Mouse (Mus musculus): Measurements from ENCODE around the gene Nabp1.
"Not testable (repeated sequence)": the region's sequence is repeated elsewhere in the genome, so short reads cannot be mapped to it uniquely, and the experiment has no call there.

Gene Nabp1

GRCm38 (mm10) chr1:51480386-51480785 lies 2.2 kb upstream of the Nabp1 start:
- no peak for DNase-seq

- peak; percentile 12 for DNase-seq
These were observed 1.5 kb upstream of the Nabp1 start for GRCm38 (mm10) chr1:51479691-51480090.

DNA sequence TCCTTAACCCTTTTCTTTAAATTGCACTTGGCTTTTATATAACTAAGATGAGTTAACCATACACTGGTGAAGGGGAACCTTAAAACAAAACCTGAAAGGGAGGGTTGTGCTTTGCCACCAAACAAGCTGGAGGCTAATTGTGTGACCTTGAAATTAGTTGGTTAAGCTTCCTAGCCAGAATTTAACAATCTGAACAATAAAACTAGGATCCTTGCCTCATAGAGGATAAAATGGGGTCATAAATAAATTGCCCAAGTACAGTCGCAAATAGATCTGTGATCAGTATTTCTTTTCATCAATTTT lies 753 bp upstream of the Nabp1 start:
- peak; percentile 40 for DNase-seq

DNA sequence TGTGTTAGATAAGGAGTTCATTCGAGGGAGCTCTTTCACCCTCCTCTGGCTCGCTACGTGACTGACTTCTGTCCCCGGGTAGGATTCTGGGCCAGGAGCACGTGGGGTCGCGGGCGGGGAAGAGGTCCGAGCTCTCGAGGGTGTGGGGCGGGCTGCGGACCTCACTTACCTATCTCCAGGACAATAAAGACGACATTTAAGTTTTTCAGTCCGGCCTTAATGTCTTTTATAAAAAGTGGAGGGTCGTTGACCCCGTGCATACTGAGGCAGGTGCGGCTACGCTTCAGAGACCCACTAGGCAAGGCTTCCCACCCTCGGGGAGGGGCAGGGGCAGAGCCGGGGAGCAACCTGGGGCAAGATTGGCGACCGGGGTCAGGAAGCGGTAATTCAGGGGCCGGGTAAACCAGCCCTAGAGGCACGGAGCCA lies 556 bp downstream of the Nabp1 start:
- DNase-seq: no peak

DNA sequence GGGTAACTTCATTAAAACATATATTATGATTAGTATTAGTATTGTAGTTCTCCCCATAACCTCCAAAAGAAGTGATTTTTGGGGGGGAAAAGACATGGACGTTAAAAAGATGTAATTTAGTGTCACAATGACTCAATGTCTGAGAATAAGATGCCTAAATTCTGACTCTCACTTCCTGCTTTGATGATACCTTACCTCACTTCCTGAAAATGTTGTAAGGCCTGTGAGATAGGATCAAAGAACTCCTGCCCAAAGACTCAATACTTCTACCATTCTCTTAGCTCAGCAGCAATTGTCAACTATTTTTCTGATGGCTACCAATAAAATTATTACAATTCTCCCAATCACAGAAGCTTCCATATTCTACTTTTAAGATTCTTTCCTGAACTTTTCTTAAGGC lies 1.8 kb downstream of the Nabp1 start:
- DNase-seq: no peak

GRCm38 (mm10) chr1:51468077-51468476 lies 10.1 kb downstream of the Nabp1 start:
- DNase-seq: no peak

GRCm38 (mm10) chr1:51467181-51467580 lies 11.0 kb downstream of the Nabp1 start:
- DNase-seq: no peak

DNA sequence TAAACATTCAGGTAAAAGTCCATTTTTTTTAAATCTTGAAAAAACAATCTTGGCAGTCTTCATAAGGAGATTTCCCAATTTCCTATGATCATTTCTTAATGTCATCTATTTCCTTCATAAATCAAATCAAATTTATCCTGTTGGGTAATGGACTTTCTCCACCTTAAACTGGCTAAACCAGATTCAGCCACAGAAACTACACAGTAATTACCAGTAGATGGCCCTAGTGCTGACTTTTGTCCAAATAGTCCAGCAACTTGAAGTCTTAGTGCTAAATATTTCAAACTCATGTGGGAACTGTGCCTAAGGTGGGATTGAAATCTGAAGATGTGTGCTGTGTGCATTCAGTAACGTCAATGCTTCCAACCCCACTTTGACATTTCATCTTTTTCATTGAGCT lies 11.8 kb downstream of the Nabp1 start:
- peak; percentile 54 for DNase-seq

- no peak for DNase-seq
These were observed 12.9 kb downstream of the Nabp1 start for GRCm38 (mm10) chr1:51465285-51465684.

DNA sequence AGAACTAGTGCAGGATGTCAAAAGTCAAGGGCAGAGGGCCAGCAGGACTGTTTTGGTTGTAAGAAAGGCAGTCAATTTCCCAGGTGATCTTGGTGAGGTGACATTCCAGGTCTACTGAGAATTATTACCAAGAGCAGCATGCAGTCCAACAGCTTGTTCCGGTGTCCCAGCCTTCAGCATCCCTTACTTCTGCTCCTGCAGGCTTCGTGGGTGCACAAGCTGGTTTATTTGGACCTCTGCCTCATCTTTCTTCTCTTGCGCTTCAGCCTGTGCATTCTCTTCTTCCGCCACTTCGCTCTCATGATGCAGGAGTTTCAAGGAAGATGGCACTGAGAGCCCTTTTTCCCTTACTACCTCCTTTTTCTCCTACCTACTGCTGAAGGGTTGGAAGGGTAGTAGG lies 15.2 kb downstream of the Nabp1 start:
- DNase-seq: peak; percentile 24

DNA sequence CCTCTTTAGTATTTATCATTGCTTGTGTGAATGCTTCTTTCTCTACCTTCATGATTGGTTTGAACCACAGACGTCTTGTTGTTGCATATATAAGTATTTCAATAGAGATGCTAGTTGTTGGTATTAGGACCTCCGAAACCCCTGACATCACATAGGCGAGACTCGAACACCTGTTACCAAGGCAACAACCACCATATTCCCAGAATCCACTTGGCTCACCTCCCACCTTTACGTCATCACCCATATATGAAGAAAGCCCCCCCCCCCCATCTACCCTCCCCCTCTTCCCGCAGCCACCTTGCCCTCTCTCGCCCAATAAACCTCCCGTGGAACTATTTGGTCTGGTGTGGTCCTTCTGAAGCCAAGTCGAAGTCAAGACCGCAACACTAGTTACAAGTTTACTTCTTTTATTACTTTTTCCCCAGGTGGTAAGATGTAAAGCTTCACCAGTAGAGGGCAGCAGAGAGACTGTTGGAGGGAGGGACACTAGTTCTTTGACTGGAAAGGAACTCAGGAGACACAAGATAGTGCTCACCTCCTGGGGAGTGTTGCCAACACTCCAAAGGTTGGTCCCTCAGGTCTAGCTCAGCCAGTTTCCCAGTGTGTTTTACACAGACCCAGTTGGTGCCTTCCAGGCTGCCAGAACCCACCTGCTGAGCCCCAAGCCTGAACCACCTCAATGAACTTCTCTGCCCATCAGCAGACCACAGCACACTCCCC lies 19.3 kb downstream of the Nabp1 start:
- DNase-seq: peak; percentile 38

DNA sequence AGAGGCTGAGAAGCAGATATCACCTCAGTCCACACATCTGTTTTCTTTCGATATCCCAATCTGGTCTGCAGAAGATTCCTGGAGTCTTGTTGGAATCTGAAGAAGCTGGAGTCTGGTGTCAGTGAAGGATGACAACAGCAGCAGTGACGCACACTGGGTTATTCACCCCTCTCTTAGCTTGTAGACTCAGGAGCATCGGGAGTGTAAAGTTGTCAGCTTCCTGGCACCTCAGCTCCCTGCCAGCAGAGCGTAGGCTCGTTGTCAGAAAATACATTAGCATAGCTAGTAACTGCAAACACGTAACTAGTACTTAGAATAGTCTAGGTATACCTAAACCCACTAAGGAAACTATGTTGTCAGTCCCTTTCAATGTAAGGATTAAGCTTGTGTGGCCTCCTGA lies 20.1 kb downstream of the Nabp1 start:
- DNase-seq: no peak

GRCm38 (mm10) chr1:51457249-51457648 lies 21.0 kb downstream of the Nabp1 start:
- DNase-seq: no peak

- DNase-seq: no peak
These were observed 29.4 kb downstream of the Nabp1 start for GRCm38 (mm10) chr1:51448789-51449188.

GRCm38 (mm10) chr1:51445854-51446460 lies 32.3 kb downstream of the Nabp1 start:
- DNase-seq: peak; percentile 77

DNA sequence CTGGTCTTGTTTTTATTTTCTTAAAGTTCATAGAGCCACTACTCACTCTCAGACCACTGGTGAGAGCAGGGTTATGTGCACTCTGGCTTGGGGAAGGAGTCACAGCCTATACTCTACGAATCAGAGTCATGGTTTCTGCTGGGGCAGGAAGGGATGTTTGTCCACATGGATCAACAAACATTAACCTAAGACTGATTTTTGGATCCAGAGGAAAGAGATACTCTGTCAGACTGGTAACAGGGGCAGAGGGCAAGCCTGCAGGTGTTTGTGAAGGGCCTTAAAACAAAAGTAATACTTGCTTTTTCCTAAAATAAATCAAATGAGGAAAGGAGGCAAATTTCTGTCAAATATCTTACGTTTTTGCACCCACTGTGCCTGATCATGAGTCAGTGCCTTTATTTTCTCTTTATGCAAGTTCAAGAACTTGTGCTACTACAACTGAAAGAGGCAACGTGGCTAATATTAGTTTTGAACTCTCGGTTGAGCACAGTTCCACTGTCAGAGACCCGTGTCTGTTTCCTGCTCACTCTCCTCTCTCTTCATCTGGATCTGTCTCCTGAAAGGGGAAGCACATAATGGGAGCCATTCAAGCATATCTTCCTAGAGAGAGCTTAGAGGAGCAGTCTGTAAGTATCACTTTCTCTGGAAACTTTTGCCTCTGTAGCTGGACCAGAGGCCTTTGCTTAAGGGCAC lies 32.9 kb downstream of the Nabp1 start:
- DNase-seq: no peak

GRCm38 (mm10) chr1:51429775-51430174 lies 48.5 kb downstream of the Nabp1 start:
- DNase-seq: no peak

DNA sequence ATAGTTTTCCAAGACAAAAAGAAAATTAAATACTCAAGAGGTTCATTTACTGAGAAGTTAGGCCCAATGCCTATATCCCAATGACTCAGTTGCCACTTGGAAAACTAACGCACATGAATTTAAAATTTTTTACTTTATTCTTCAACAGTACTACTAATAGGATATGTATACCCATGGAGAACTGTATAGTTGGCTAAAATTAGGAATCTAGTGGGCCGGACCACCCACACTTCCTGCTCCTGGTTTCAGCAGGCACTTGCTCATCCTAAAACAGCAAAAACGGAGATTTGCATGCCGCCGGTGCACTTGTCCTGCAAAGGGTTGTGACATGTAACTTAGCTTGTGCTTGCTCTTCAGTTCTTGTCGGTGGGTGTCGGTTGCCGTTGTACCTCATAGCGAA lies 51.9 kb downstream of the Nabp1 start:
- DNase-seq: no peak

DNA sequence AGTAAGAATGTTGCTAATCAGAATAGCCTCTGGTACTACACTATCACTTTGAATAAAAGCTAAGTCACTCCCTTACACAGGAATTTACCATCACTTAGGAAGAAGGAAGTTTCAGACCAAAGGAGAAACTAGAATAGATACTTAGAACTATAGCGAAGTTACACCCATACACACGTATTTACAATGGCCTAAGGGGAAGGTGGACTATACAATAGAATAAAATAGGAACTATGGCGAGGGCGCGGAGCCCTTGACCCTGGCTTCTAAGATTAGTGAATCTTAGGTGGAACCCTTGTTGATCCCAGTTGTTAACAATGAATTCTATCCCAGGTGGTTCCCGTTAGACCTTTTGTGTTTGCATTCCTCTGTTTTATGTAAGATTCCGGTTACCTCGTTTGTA lies 57.2 kb downstream of the Nabp1 start:
- not testable (repeated sequence) for DNase-seq

- no peak for DNase-seq
These were observed 59.5 kb downstream of the Nabp1 start for GRCm38 (mm10) chr1:51418753-51419152.

Data from cerebellum, adult 9-10 months (tissue).